Mouse (Mus musculus) heart, adult 2 months (tissue): ENCODE data around the gene P4hb. TPM values are rescaled to one million over a fixed set of nuclear protein-coding genes. Genes with fewer than 3 reads are reported as not detected.

Source experiments
- DNase-seq, 2 experiments: peaks; one replicate each; pipeline ENCODE4 v3.0.0; 2021
- H3K27ac ChIP-seq: fragments of 200-600 bp; 2 replicates; pipeline ENCODE4 v1.8.1; 2022
- H3K27me3 ChIP-seq: fragments of 200-500 bp; 2 replicates; pipeline ENCODE4 v1.6.1; 2012; ENCODE audit warnings: mild to moderate bottlenecking, low read length, inconsistent platforms, mixed read lengths; ENCODE audit not compliant: control insufficient read depth, insufficient read depth
- H3K36me3 ChIP-seq: fragments of 200-500 bp; 2 replicates; pipeline ENCODE4 v1.6.1; 2012; ENCODE audit warnings: low read length, inconsistent platforms; ENCODE audit not compliant: control insufficient read depth, insufficient read depth
- H3K4me1 ChIP-seq: fragments of 200-500 bp; 2 replicates; pipeline ENCODE4 v1.6.1; 2011; ENCODE audit warnings: low read length; ENCODE audit not compliant: control insufficient read depth, insufficient read depth
- H3K4me3 ChIP-seq: fragments of 200-600 bp; 2 replicates; pipeline ENCODE4 v1.8.1; 2022
- H3K79me2 ChIP-seq: fragments of 200-500 bp; replicated peaks from 2 replicates; pipeline ENCODE4 v1.6.1; 2012; ENCODE audit warnings: mild to moderate bottlenecking, inconsistent platforms, low read length, moderate library complexity, mixed read lengths; ENCODE audit not compliant: control insufficient read depth, insufficient read depth
- H3K9ac ChIP-seq: fragments of 200-500 bp; 2 replicates; pipeline ENCODE4 v1.6.1; 2012; ENCODE audit warnings: low read depth, mild to moderate bottlenecking, control low read depth, inconsistent platforms, low read length, mixed read lengths
- CTCF ChIP-seq: fragments of 200-600 bp; IDR thresholded peaks from 2 replicates; pipeline ENCODE4 v1.8.1; 2022; ENCODE audit warnings: antibody characterized with exemption, mild to moderate bottlenecking, moderate library complexity
- EP300 ChIP-seq: fragments of 200-500 bp; IDR thresholded peaks from 2 replicates; pipeline ENCODE4 v1.6.1; 2011; ENCODE audit warnings: low read depth, low read length, control low read depth; ENCODE audit not compliant: insufficient read depth
- POLR2A ChIP-seq: fragments of 200-500 bp; IDR thresholded peaks from 2 replicates; pipeline ENCODE4 v1.6.1; 2011; ENCODE audit warnings: mild to moderate bottlenecking, low read depth, low read length, control low read depth; ENCODE audit not compliant: insufficient read depth
- WGBS: fragments of 180-500 bp; shearing (Covaris S2); methylation state at CpG from one replicate; pipeline ENCODE4 v1.1.7; 2018; 5-methylcytosine and 5-hydroxymethylcytosine counted together
- intact Hi-C: fragments of 180-260 bp; cut with DNase I; formaldehyde crosslinking; loops from one replicate; pipeline ENCODE4 v1.15.1; 2025
- polyA plus RNA-seq: library from polyadenylated mRNA; depleted of rRNA; stranded (reverse); fragments of >200 nt; gene quantifications from 2 replicates; pipeline ENCODE4 v1.2.3, GENCODE M21; 2012
- total RNA-seq, 2 experiments: library from RNA; stranded (reverse); gene quantifications; 2 replicates each; pipeline ENCODE4 v1.2.3; 2021

Gene P4hb
- total and polyA plus RNA-seq, 3 experiments: 115 to 246 (median 221) TPM

DNA sequence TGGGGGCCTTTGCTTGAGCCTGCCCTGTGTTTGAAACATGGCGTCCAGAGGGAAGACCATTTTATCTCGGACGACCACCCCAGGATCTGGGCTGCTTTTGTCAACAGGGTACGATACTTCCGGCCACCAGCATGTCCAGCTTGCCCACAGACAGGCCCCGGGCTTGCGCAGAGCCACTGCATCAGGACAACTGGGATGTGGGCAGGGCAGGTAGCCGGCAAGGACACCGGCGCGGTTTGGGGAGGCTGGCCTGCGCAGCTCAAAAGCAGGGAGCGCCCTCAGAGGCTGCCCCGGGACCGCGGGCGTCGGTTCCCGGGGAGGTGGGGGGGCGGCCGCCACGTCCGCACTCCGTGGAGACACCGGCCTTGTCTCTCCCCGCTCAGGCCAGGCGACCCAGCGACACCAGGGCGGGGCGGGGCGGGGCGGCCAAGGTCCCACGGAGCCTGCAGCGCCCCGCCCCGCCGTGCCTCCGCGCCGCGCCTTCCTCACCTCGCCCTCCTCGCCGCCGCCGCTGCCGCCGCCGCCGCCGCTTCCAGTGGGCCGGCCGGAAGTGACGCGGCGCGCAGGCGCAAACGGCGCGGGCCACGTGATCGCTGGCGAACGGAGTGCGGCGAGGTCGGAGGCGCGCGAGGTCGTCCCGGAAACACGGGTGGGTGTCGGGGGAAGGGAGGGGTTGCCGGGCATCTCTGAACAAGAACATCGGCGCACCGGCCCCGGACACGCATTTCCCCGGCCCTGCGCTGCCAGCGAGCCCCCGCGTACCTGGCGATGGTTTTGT, 23.7 kb downstream of the P4hb start, which contains the start of gene Mcrip1:
TSS of gene Mcrip1 (minus strand) at position 560 of the 778 bp plus-strand sequence.
- Histone ChIP-seq H3K4me1 (peaks cover 8% of the 10 kb centered on the region), H3K9ac (peak within 1 kb of the TSS; percentile 95), H3K27ac (peak within 1 kb of the TSS; percentile 93), H3K27me3 (no peaks in the 10 kb centered on the region), H3K79me2 (no peaks in the 10 kb centered on the region), H3K36me3 (no peaks in the 10 kb centered on the region), H3K4me3 (peak within 1 kb of the TSS; percentile 96)
- TF ChIP-seq EP300 (no peak), POLR2A (peak; percentile 77), CTCF (no peak)
- DNase-seq: peak; percentile 96 to 97
- under 1% methylated on average over 82 of the region's 87 CpGs for WGBS
- intact Hi-C loops: loop anchor here (2.0 to 5.0 kb wide), 3 partner anchors 21 to 33 kb away; partner anchors contain the start of gene Arhgdia

DNA sequence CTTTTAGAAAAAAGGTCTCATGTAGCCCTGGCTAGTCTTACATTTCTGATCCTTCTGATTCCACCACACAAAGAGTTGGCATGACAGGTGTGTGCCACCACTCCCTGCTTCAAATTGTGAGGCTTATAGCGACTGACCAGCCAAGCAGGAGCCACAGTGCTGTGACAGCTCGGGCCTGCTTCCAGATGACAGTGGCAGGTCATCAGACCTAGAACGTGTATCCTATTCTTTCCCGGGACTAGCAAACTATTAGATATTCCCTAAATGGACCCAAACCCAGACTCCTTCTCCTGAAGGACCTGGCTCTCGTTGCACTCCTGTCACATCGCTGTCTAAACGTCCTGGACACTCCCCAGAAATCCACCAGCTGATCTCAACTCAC, 24.3 kb downstream of the P4hb start:
- Histone ChIP-seq H3K4me3 (peak overlapping the region; percentile 96), H3K79me2 (no peaks in the 10 kb centered on the region), H3K4me1 (peaks cover 8% of the 10 kb centered on the region), H3K9ac (peak overlapping the region; percentile 95), H3K27ac (peak overlapping the region; percentile 93), H3K27me3 (no peaks in the 10 kb centered on the region), H3K36me3 (no peaks in the 10 kb centered on the region)
- DNase-seq: no peak
- 2% methylated on average over 7 of the region's 7 CpGs for WGBS
- TF ChIP-seq EP300: no peak
- no peak for TF ChIP-seq POLR2A
- TF ChIP-seq CTCF: no peak
- intact Hi-C loops: loop anchor here (2.0 to 5.0 kb wide), 3 partner anchors 22 to 34 kb away; partner anchors contain the start of gene Arhgdia

DNA sequence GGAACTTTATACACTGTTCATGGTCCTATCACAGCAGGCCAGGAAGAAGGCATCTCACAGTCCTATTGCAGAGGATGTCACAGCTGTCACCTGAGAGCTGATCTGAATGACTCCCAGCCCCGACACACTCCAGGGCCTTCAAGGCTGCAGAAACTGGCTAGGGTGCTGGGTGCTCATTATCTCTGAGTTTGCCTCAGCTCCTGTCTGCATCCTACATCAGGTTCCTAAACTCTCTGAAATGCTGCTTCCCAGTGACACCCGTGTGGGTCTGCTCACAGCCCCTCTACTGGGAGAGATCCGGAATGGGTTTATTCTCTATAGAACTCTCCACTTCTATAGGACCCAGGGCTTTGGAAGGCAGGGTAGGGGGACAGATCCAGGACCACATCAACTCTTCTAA, 24.8 kb downstream of the P4hb start:
- WGBS: 55% methylated on average over 3 of the region's 3 CpGs
- Histone ChIP-seq H3K4me3 (peak overlapping the region; percentile 96; the same call in 1 of the 2 replicates), H3K9ac (peak overlapping the region; percentile 95; the same call in 1 of the 2 replicates), H3K36me3 (no peaks in the 10 kb centered on the region), H3K27ac (peak overlapping the region; percentile 93; the same call in 1 of the 2 replicates), H3K79me2 (no peaks in the 10 kb centered on the region), H3K4me1 (peaks cover 8% of the 10 kb centered on the region), H3K27me3 (no peaks in the 10 kb centered on the region)
- no peak for DNase-seq
- intact Hi-C loops: loop anchor here (2.0 to 5.0 kb wide), 3 partner anchors 23 to 34 kb away; partner anchors contain the start of gene Arhgdia
- 0 out of 2 replicates have a peak, but pooled peaks have one; percentile 11 for TF ChIP-seq POLR2A
- TF ChIP-seq CTCF: no peak

DNA sequence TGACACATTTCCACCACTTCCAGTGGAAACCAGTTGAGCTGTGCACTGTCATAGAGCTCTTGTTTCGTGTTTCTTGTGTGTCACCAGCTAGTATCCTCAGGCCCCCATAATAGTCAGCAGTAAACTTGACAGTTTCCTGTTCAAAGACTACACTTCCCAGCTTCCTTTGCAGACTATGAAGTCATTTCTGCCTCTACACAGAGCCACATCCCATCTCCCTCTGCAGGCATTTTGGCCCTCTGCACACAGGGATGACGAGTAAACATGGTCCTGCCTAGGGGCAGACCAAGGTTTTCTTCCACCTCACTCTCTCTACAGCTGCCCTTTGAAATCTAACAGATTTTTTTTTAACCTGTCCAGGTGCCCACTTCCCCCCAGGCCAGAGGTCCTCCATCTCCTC, 25.6 kb downstream of the P4hb start:
- no peak overlapping the region for H3K9ac ChIP-seq
- no peak overlapping the region for H3K4me3 ChIP-seq
- H3K36me3 ChIP-seq: peaks cover 2% of the 10 kb centered on the region; the same call in 1 of the 2 replicates
- H3K4me1 ChIP-seq: peaks cover 10% of the 10 kb centered on the region
- intact Hi-C loops: loop anchor here (5.0 kb wide), 1 partner anchor 35 kb away; the partner anchor contains the start of gene Arhgdia
- TF ChIP-seq EP300 (no peak), POLR2A (no peak), CTCF (peak; percentile 25; the same call in 1 of the 2 replicates)
- no peak overlapping the region for H3K27ac ChIP-seq
- H3K79me2 ChIP-seq: no peaks in the 10 kb centered on the region
- no peak for DNase-seq
- WGBS: 41% methylated on average over 2 of the region's 2 CpGs
- no peaks in the 10 kb centered on the region for H3K27me3 ChIP-seq

DNA sequence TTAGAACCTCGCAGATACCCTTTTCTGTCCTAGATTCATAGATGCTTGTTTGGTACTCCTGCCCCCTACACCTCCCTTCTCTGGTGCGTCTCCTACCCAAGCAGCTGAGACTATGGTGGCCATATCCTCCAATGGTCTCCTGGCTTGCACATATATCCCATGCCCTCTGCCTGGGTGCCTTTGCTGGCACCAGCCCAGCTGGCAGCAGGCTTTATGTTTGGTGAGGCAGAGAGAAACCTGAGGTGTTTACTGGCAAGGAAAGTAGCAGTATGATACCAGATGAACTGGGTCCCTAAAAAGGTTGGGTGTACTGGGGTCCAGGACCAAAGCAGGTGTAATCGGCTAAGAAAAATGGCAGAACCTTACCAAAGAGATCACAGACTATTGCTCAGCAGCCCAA, 27.1 kb downstream of the P4hb start:
- Histone ChIP-seq H3K4me1 (peaks cover 13% of the 10 kb centered on the region), H3K9ac (no peak overlapping the region), H3K36me3 (peaks cover 2% of the 10 kb centered on the region; the same call in 1 of the 2 replicates), H3K4me3 (no peak overlapping the region), H3K27me3 (no peaks in the 10 kb centered on the region), H3K27ac (no peak overlapping the region), H3K79me2 (no peaks in the 10 kb centered on the region)
- intact Hi-C loops: loop anchor here (5.0 kb wide), 1 partner anchor 36 kb away; the partner anchor contains the start of gene Arhgdia
- WGBS: 92% methylated on average over 3 of the region's 3 CpGs
- TF ChIP-seq EP300 (no peak), CTCF (no peak), POLR2A (no peak)
- no peak for DNase-seq
